Comparison of ENCODE assay signal across 19 mouse cellular contexts in the genomic region with DNA sequence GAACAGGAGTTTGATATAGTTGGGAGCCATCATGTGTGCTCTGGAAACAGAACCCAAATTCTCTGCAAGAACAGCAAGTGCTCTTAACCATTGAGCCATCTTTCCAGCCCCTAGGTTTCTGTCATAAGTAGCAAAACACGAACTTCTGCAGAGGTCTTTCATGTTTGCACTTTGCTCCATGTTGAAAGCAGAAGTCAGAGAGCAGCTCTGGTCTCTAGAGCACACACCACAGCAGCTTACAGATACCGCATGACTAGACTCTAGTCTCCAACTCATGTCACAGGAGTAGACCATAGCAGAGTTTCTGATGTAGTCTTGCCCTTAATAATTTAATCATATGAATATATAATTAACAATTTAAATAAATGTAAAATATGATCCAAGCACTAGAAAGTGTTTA. TPM values are rescaled to one million over a fixed set of nuclear protein-coding genes. Genes with fewer than 3 reads are reported as not detected.
"Had no signal": no experiment of that assay in that cellular context is flagged by ENCODE, and none has a peak within 500 bp of the region (broad histone marks: within the 10 kb centered on the region; RNA-seq: fewer than 3 reads in every experiment).

No protein-coding gene starts in this region.

- H3K27ac ChIP-seq: kidney, postnatal 0 days; layer of hippocampus, adult 2 months; limb, embryonic 13.5 days; liver, embryonic 14.5 days; lung, embryonic 15.5 days; midbrain, embryonic 15.5 days; neural tube, embryonic 13.5 days had no signal

- H3K27me3 ChIP-seq: limb, embryonic 13.5 days; lung, embryonic 15.5 days; megakaryocyte, embryonic 14.5 days; midbrain, embryonic 15.5 days; neural tube, embryonic 13.5 days had no signal

- H3K4me3 ChIP-seq: layer of hippocampus, adult 2 months; limb, embryonic 13.5 days; lung, embryonic 15.5 days; megakaryocyte, embryonic 14.5 days; midbrain, embryonic 15.5 days; neural tube, embryonic 13.5 days had no signal

- H3K9me3 ChIP-seq: limb, embryonic 13.5 days; lung, embryonic 15.5 days; megakaryocyte, embryonic 14.5 days; midbrain, embryonic 15.5 days; neural tube, embryonic 13.5 days had no signal

- H3K9ac ChIP-seq: limb, embryonic 13.5 days; liver, embryonic 14.5 days; lung, embryonic 15.5 days; midbrain, embryonic 15.5 days; neural tube, embryonic 13.5 days had no signal

- H3K4me1 ChIP-seq: midbrain, embryonic 15.5 days; neural tube, embryonic 13.5 days had no signal

- ATAC-seq: midbrain, embryonic 15.5 days had no signal

- H3K4me2 ChIP-seq: limb, embryonic 13.5 days; lung, embryonic 15.5 days; midbrain, embryonic 11.5 days; midbrain, embryonic 15.5 days; neural tube, embryonic 13.5 days had no signal

- DNase-seq: kidney, adult 11 months; kidney, adult 9 months; kidney, postnatal 36 days; left cerebral cortex, postnatal 4 days; retina, postnatal 1 day; right cerebral cortex, postnatal 4 days; thymus, postnatal 36 days had no signal

RNA-seq across cellular contexts. Expression of gene D6Ertd527e, which starts 36.3 kb away (rescaled TPM):
- total RNA-seq: layer of hippocampus, adult 2 months; layer of hippocampus, postnatal 10 days; left cerebral cortex, adult 18-20 months; left cerebral cortex, postnatal 10 days had no signal
- polyA plus RNA-seq: midbrain, embryonic 15.5 days had no signal
